Mouse (Mus musculus) limb, embryonic 14.5 days (tissue): Measurements from ENCODE around the gene Zfp975. TPM values are rescaled to one million over a fixed set of nuclear protein-coding genes. Genes with fewer than 3 reads are reported as not detected.
"Not testable (repeated sequence)": the region's sequence is repeated elsewhere in the genome, so short reads cannot be mapped to it uniquely, and the experiment has no call there.

Experiments used
- ATAC-seq: fragments of 200-750 bp; cut with Nextera tagmentation; 2 replicates; pipeline ENCODE4 v1.8.0; 2017; ENCODE audit warnings: low read depth, moderate number of reproducible peaks, moderate TSS enrichment; ENCODE audit not compliant: low FRiP score
- DNase-seq: peaks from one replicate; pipeline ENCODE4 v3.0.0-alpha.2; 2015; ENCODE audit warnings: low spot score
- H3K27ac ChIP-seq: fragments of 300-500 bp; sonication (generic); replicated peaks from 2 replicates; pipeline ENCODE4 v1.5.1; 2014; ENCODE audit warnings: low read depth, mild to moderate bottlenecking, low read length, moderate library complexity, mixed read lengths
- H3K27me3 ChIP-seq: fragments of 300-500 bp; sonication (generic); 2 replicates; pipeline ENCODE4 v1.6.1; 2014; ENCODE audit warnings: low read length, mixed read lengths; ENCODE audit not compliant: control insufficient read depth, insufficient read depth
- H3K36me3 ChIP-seq: fragments of 300-500 bp; sonication (generic); 2 replicates; pipeline ENCODE4 v1.6.1; 2014; ENCODE audit warnings: mild to moderate bottlenecking, low read length, moderate library complexity, mixed read lengths; ENCODE audit not compliant: control insufficient read depth, insufficient read depth
- H3K4me1 ChIP-seq: fragments of 300-500 bp; sonication (generic); 2 replicates; pipeline ENCODE4 v1.6.1; 2014; ENCODE audit warnings: antibody characterized with exemption, low read length, mixed read lengths; ENCODE audit not compliant: control insufficient read depth, insufficient read depth
- H3K4me2 ChIP-seq: fragments of 300-500 bp; sonication (generic); replicated peaks from 2 replicates; pipeline ENCODE4 v1.6.1; 2014; ENCODE audit warnings: low read depth, mild to moderate bottlenecking, low read length, moderate library complexity; ENCODE audit not compliant: severe bottlenecking
- H3K4me3 ChIP-seq: fragments of 300-500 bp; sonication (generic); replicated peaks from 2 replicates; pipeline ENCODE4 v1.5.1; 2014; ENCODE audit warnings: low read length
- H3K9ac ChIP-seq: fragments of 300-500 bp; sonication (generic); 2 replicates; pipeline ENCODE4 v1.6.1; 2014; ENCODE audit warnings: mild to moderate bottlenecking, low read depth, low read length, moderate library complexity; ENCODE audit not compliant: severe bottlenecking
- H3K9me3 ChIP-seq: fragments of 300-500 bp; sonication (generic); 2 replicates; pipeline ENCODE4 v1.6.1; 2016; ENCODE audit warnings: low read length; ENCODE audit not compliant: control insufficient read depth
- POLR2A ChIP-seq: fragments of 200-500 bp; IDR thresholded peaks from 2 replicates; pipeline ENCODE4 v1.8.0; 2012; ENCODE audit warnings: inconsistent platforms, mild to moderate bottlenecking, moderate library complexity, borderline replicate concordance; ENCODE audit not compliant: insufficient read depth, insufficient read length; ENCODE audit errors: extremely low read depth
- WGBS: fragments of 180-500 bp; shearing (Covaris S2); extraction: QIAGEN DNeasy Blood & Tissue Kit; methylation state at CpG from one replicate; pipeline ENCODE4 v1.1.7; 2014; 5-methylcytosine and 5-hydroxymethylcytosine counted together
- polyA plus RNA-seq, 2 experiments: library from polyadenylated mRNA; depleted of rRNA in 1 of 2; stranded (reverse) in 1 of 2; unstranded in 1 of 2; fragments of >200 nt; fragmentation: Nextera tagmentation in 1 of 2; extraction: Ambion mirVana in 1 of 2; gene quantifications; 2 replicates each; pipeline versions ENCODE4 v1.2.1 to v1.2.3; 2012 to 2014

The Zfp975 gene
- polyA plus RNA-seq (2012; rRNA removed), result 2.7 and 4.5 TPM in 2 replicates
- 6.9 and 7.3 TPM in 2 replicates for polyA plus RNA-seq (2014; fragmentation: Nextera tagmentation; extraction: Ambion mirVana)

GRCm38 (mm10) chr7:42692362-42693158 lies at the start of gene Zfp975:
Zfp975 (minus strand) TSS chr7:42692742.
- Histone ChIP-seq H3K9ac (peak within 1 kb of the TSS; percentile 68), H3K4me2 (peak within 1 kb of the TSS; percentile 48), H3K4me3 (peak within 1 kb of the TSS; percentile 54), H3K27ac (peak within 1 kb of the TSS; percentile 52; the same call in 1 of the 2 replicates)
- under 1% methylated on average over 23 of the region's 23 CpGs for WGBS
- not testable (repeated sequence) for H3K4me1 ChIP-seq, H3K36me3 ChIP-seq, H3K9me3 ChIP-seq, H3K27me3 ChIP-seq
- peak; percentile 85 for DNase-seq
- peak; percentile 99 for ATAC-seq
- TF ChIP-seq POLR2A, result peak; percentile 52; the same call in 1 of the 2 replicates

- no peaks in the 10 kb centered on the region for H3K4me1 ChIP-seq
- H3K27ac ChIP-seq, result no peak overlapping the region
- WGBS, result 85% methylated on average over 10 of the region's 10 CpGs
Observed at GRCm38 (mm10) chr7:42738536-42739210, 46.1 kb upstream of the Zfp975 start.

DNA sequence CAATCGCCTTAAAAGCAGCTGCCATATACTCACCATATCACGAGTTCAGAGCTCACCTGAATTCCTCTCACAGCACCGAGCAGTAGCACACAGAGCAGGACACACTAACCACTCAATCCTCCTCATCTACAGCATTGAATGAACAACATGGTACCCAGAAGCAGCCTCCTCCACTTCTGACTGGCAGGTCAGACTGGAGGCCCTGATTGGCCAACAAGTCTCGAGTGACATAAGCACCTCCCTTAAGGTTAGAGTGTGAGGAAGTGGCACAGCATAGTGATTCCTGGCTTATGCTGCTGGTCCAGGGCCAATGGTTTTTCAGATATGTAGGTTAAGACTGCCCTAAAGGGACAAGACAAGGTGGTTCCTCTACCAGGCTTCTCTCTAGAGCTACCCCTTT lies 34.4 kb upstream of the Zfp975 start, which contains the start of gene Gm17067:
Gm17067 (minus strand) TSS at position 101 of the 400 bp plus-strand sequence.
- not testable (repeated sequence) for H3K9me3 ChIP-seq, H3K9ac ChIP-seq, ATAC-seq, H3K4me1 ChIP-seq, H3K4me3 ChIP-seq, H3K27ac ChIP-seq, H3K36me3 ChIP-seq, H3K27me3 ChIP-seq, H3K4me2 ChIP-seq, DNase-seq
- 83% methylated on average over 4 of the region's 4 CpGs for WGBS

More at GRCm38 (mm10) chr7:42738536-42739210, 46.1 kb upstream of the Zfp975 start:
- Histone ChIP-seq H3K4me3 (no peak overlapping the region), H3K36me3 (no peaks in the 10 kb centered on the region), H3K9me3 (no peaks in the 10 kb centered on the region), H3K27me3 (no peaks in the 10 kb centered on the region), H3K9ac (no peak overlapping the region), H3K4me2 (no peak overlapping the region)
- TF ChIP-seq POLR2A, result no peak
- ATAC-seq (no peak), DNase-seq (no peak)

DNA sequence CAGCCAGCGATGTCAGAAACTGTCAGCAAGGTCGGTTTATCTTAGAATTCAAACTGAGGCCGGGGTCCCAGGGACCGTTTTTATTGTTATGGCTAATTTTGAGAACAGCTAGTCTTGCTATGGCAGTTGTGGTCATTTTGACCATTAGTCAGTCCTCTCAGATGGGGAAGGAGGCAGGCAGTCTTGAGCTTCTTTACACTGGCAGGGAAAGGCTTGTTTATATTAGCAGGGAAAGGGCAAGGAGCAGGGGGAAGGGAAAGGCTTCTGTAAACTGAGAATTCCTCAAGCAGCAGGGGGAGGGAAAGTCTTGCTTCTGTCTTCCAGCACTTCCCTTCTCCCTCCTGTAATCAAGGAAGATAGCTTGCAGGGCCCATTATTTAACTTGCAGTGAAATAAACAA lies 709 bp upstream of the Zfp975 start:
- Histone ChIP-seq H3K9ac (peak overlapping the region; percentile 68), H3K4me2 (peak overlapping the region; percentile 48), H3K27ac (peak overlapping the region; percentile 52; the same call in 1 of the 2 replicates), H3K4me3 (peak overlapping the region; percentile 54)
- WGBS, result 0% methylated on average over 4 of the region's 4 CpGs
- H3K27me3 ChIP-seq, H3K9me3 ChIP-seq, H3K4me1 ChIP-seq, H3K36me3 ChIP-seq, DNase-seq, ATAC-seq: not testable (repeated sequence)

DNA sequence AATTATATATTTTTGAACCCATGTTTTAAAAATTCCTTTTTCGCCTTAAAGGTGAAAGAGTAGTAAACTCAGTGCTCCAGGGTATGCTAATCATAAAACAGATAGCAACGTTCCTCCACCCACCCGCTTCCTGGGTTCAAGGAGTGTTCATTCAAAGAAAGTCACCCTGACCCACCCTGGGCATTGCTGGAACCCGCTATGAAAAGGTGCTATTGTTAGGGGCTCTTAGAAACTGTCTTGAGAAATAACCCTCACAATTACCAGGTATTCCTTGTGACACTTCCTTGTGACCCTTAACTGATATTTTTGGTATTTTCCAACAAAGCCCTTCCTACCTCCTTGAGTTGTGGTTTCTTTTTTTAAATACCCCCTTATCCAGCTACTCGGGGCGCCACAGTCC lies 12.5 kb downstream of the Zfp975 start:
- H3K27me3 ChIP-seq, ATAC-seq, H3K9me3 ChIP-seq, DNase-seq, H3K27ac ChIP-seq, H3K9ac ChIP-seq, H3K4me1 ChIP-seq, H3K36me3 ChIP-seq, H3K4me2 ChIP-seq, H3K4me3 ChIP-seq: not testable (repeated sequence)
- 93% methylated on average over 6 of the region's 6 CpGs for WGBS

- H3K4me1 ChIP-seq, ATAC-seq, H3K36me3 ChIP-seq, H3K27me3 ChIP-seq, H3K9ac ChIP-seq, H3K27ac ChIP-seq, H3K4me3 ChIP-seq, H3K9me3 ChIP-seq, DNase-seq, H3K4me2 ChIP-seq: not testable (repeated sequence)
Observed at GRCm38 (mm10) chr7:42679646-42680045, 12.9 kb downstream of the Zfp975 start.

DNA sequence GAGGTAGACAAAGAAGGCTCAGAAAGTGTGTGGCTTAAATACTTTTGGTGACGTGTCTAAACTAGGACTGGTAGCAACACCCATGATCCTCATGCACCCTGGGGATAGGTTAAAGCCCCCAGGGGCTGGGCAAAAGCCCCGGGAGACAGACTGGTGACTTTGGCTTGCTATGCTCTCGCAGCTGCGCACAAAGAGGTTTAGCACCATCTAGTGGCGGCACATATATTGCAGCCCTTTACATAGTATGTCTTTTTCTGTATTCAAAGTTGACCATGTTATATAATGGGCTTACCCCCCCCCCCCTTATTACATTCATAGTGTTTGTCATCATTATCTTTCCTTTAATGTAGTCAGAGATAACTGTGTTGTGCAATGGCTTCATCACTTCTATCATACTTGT lies 32.4 kb downstream of the Zfp975 start:
- H3K36me3 ChIP-seq, H3K4me2 ChIP-seq, H3K27me3 ChIP-seq, H3K4me3 ChIP-seq, H3K9ac ChIP-seq, H3K4me1 ChIP-seq, H3K27ac ChIP-seq, ATAC-seq, DNase-seq: not testable (repeated sequence)
- peaks cover 19% of the 10 kb centered on the region for H3K9me3 ChIP-seq
- 60% methylated on average over 5 of the region's 5 CpGs for WGBS

DNA sequence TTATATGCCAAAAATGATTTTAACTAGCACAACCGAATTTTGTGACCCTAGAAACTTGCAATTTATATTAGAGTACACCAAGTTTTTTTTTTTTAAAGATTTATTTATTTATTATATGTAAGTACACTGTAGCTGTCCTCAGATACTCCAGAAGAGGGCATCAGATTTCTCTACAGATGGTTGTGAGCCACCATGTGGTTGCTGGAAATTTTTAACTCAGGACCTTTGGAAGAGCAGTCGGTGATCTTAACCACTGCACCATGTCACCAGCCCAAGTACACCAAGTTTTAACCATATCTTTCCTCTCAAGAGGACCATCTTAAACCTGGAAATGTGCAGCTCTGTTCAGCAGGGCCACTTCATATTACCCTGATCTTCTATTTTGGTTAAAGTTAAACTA lies 37.3 kb downstream of the Zfp975 start:
- H3K4me1 ChIP-seq, H3K9ac ChIP-seq, H3K4me2 ChIP-seq, H3K4me3 ChIP-seq, DNase-seq, H3K27ac ChIP-seq, ATAC-seq, H3K27me3 ChIP-seq, H3K36me3 ChIP-seq: not testable (repeated sequence)
- peaks cover 13% of the 10 kb centered on the region for H3K9me3 ChIP-seq
- WGBS, result 75% methylated on average over 2 of the region's 2 CpGs
